Mouse (Mus musculus) spleen, embryonic (tissue): ENCODE measurements at regions not wholly inside any gene's neighbourhood (a gene's known extent, or its start where the extent isn't known, plus 50 kb on each side); places are given as distances from the start of the nearest gene placed in this dataset.
"Not testable (repeated sequence)": the region's sequence is repeated elsewhere in the genome, so short reads cannot be mapped to it uniquely, and the experiment has no call there.

ENCODE experiments used
- CTCF ChIA-PET: fragments of 350-600 bp; sonication (Branson Sonifier 250); formaldehyde crosslinking; loops from one replicate; lab custom pipeline; 2022; lab: Charles Lee

- CTCF ChIA-PET = no interaction called here
These were observed 163.6 kb downstream of the Ankrd50 start for GRCm38 (mm10) chr3:38320998-38321397.

- CTCF ChIA-PET = no interaction called here
These were observed 171.8 kb downstream of the Ankrd50 start for GRCm38 (mm10) chr3:38312834-38313233.

- CTCF ChIA-PET = no interaction called here
These were observed 172.5 kb downstream of the Ankrd50 start for GRCm38 (mm10) chr3:38312121-38312520.

GRCm38 (mm10) chr3:38299898-38300751 is 184.5 kb downstream of the Ankrd50 start:
- CTCF ChIA-PET = no interaction called here

GRCm38 (mm10) chr3:38299236-38299897 is 185.3 kb downstream of the Ankrd50 start:
- CTCF ChIA-PET = no interaction called here

- CTCF ChIA-PET = no interaction called here
These were observed 187.1 kb downstream of the Ankrd50 start for GRCm38 (mm10) chr3:38297499-38297898.

- CTCF ChIA-PET = no interaction called here
These were observed 195.6 kb downstream of the Ankrd50 start for GRCm38 (mm10) chr3:38289062-38289461.

GRCm38 (mm10) chr3:38283687-38284124 is 200.9 kb downstream of the Ankrd50 start:
- CTCF ChIA-PET = no interaction called here

- CTCF ChIA-PET = no interaction called here
These were observed 201.8 kb downstream of the Ankrd50 start for GRCm38 (mm10) chr3:38282891-38283290.

- CTCF ChIA-PET = no interaction called here
These were observed 203.0 kb downstream of the Ankrd50 start for GRCm38 (mm10) chr3:38281683-38282082.

- CTCF ChIA-PET = no interaction called here
These were observed 203.8 kb downstream of the Ankrd50 start for GRCm38 (mm10) chr3:38280876-38281275.

- CTCF ChIA-PET = no interaction called here
These were observed 204.5 kb downstream of the Ankrd50 start for GRCm38 (mm10) chr3:38280105-38280504.

- CTCF ChIA-PET = no interaction called here
These were observed 207.6 kb downstream of the Ankrd50 start for GRCm38 (mm10) chr3:38276948-38277504.

GRCm38 (mm10) chr3:38275321-38275720 is 209.3 kb downstream of the Ankrd50 start:
- CTCF ChIA-PET = interaction anchor here (0.9 kb wide), 1 partner anchor 1326 kb away, joined by 3 read pairs; no protein-coding TSS in a partner anchor

GRCm38 (mm10) chr3:38270742-38271141 is 213.9 kb downstream of the Ankrd50 start:
- CTCF ChIA-PET = no interaction called here

GRCm38 (mm10) chr3:38268226-38268625 is 216.4 kb downstream of the Ankrd50 start:
- CTCF ChIA-PET = no interaction called here

- CTCF ChIA-PET = no interaction called here
These were observed 221.1 kb downstream of the Ankrd50 start for GRCm38 (mm10) chr3:38263261-38264141.

- CTCF ChIA-PET = no interaction called here
These were observed 223.1 kb downstream of the Ankrd50 start for GRCm38 (mm10) chr3:38261326-38262075.

- CTCF ChIA-PET = not testable (repeated sequence)
These were observed 225.4 kb downstream of the Ankrd50 start for GRCm38 (mm10) chr3:38259223-38259622.

GRCm38 (mm10) chr3:38257843-38258290 is 226.8 kb downstream of the Ankrd50 start:
- CTCF ChIA-PET = no interaction called here
